Mouse (Mus musculus) heart, embryonic 14.5 days (tissue): ENCODE measurements around the gene Ccr10. TPM values are rescaled to one million over a fixed set of nuclear protein-coding genes. Genes with fewer than 3 reads are reported as not detected.

Experiments
- ATAC-seq: fragments of 200-750 bp; cut with Nextera tagmentation; 2 replicates; pipeline ENCODE4 v1.8.0; 2017; ENCODE audit warnings: low read depth, moderate TSS enrichment; ENCODE audit not compliant: insufficient number of reproducible peaks, insufficient read depth, low FRiP score
- H3K27ac ChIP-seq, 2 experiments: fragments of 200-500 bp in 1 of 2; fragments of 300-500 bp in 1 of 2; sonication (generic) in 1 of 2; replicated peaks in 1 of 2; 2 replicates each; pipeline ENCODE4 v1.5.1; 2012 to 2014; ENCODE audit warnings: low read depth in 2 of 2, low read length in 2 of 2, control low read depth in 1 of 2, mild to moderate bottlenecking in 1 of 2, mixed read lengths in 1 of 2; ENCODE audit not compliant: control insufficient read depth in 1 of 2, insufficient read depth in 1 of 2
- H3K27me3 ChIP-seq: fragments of 300-500 bp; sonication (generic); 2 replicates; pipeline ENCODE4 v1.6.1; 2014; ENCODE audit warnings: mild to moderate bottlenecking, low read length, control low read depth; ENCODE audit not compliant: control insufficient read depth, insufficient read depth
- H3K36me3 ChIP-seq: fragments of 300-500 bp; sonication (generic); 2 replicates; pipeline ENCODE4 v1.6.1; 2014; ENCODE audit warnings: mild to moderate bottlenecking, control low read depth, low read length, mixed read lengths; ENCODE audit not compliant: control insufficient read depth, insufficient read depth
- H3K4me1 ChIP-seq, 2 experiments: fragments of 200-500 bp in 1 of 2; fragments of 300-500 bp in 1 of 2; sonication (generic) in 1 of 2; 2 replicates each; pipeline ENCODE4 v1.6.1; 2012 to 2014; ENCODE audit warnings: low read length in 2 of 2, control low read depth in 1 of 2, mixed read lengths in 1 of 2; ENCODE audit not compliant: control insufficient read depth in 2 of 2, insufficient read depth in 2 of 2
- H3K4me2 ChIP-seq: fragments of 300-500 bp; sonication (generic); 2 replicates; pipeline ENCODE4 v1.6.1; 2014; ENCODE audit warnings: mild to moderate bottlenecking, low read length
- H3K4me3 ChIP-seq, 2 experiments: fragments of 200-500 bp in 1 of 2; fragments of 300-500 bp in 1 of 2; sonication (generic) in 1 of 2; 2 replicates each; pipeline ENCODE4 v1.5.1; 2012 to 2014; ENCODE audit warnings: low read length in 2 of 2, mild to moderate bottlenecking in 2 of 2, control low read depth in 1 of 2, low read depth in 1 of 2, moderate library complexity in 1 of 2; ENCODE audit not compliant: control insufficient read depth in 1 of 2, insufficient read depth in 1 of 2
- H3K9ac ChIP-seq: fragments of 300-500 bp; sonication (generic); 2 replicates; pipeline ENCODE4 v1.6.1; 2014; ENCODE audit warnings: mild to moderate bottlenecking, low read length
- H3K9me3 ChIP-seq: fragments of 300-500 bp; sonication (generic); 2 replicates; pipeline ENCODE4 v1.6.1; 2016; ENCODE audit warnings: low read length, control low read depth; ENCODE audit not compliant: control insufficient read depth
- WGBS: fragments of 180-500 bp; shearing (Covaris S2); extraction: QIAGEN DNeasy Blood & Tissue Kit; methylation state at CpG from one replicate; pipeline ENCODE4 v1.1.7; 2014; 5-methylcytosine and 5-hydroxymethylcytosine counted together
- polyA plus RNA-seq: library from polyadenylated mRNA; unstranded; fragments of >200 nt; fragmentation: Nextera tagmentation; extraction: Ambion mirVana; gene quantifications from 2 replicates; pipeline ENCODE4 v1.2.1, GENCODE M21; 2014

The Ccr10 gene
- polyA plus RNA-seq, 1 experiment from 2014 or later = not detected

GRCm38 (mm10) chr11:101200986-101201385 lies 25.7 kb upstream of the Ccr10 start:
- no peak overlapping the region for H3K4me2 ChIP-seq
- peaks cover 83% of the 10 kb centered on the region for H3K36me3 ChIP-seq
- no peak overlapping the region for H3K9ac ChIP-seq
- 23% methylated on average over 7 of the region's 7 CpGs for WGBS
- H3K9me3 ChIP-seq = no peaks in the 10 kb centered on the region
- H3K4me3 ChIP-seq = no peak overlapping the region
- no peak for ATAC-seq
- H3K27ac ChIP-seq = no peak overlapping the region
- no peaks in the 10 kb centered on the region for H3K27me3 ChIP-seq
- no peaks in the 10 kb centered on the region for H3K4me1 ChIP-seq

GRCm38 (mm10) chr11:101199555-101199954 lies 24.3 kb upstream of the Ccr10 start:
- H3K27me3 ChIP-seq = no peaks in the 10 kb centered on the region
- H3K4me3 ChIP-seq = no peak overlapping the region
- ATAC-seq = no peak
- peaks cover 0 to 5% of the 10 kb centered on the region in 2 experiments; a peak in 1 of 4 replicates for H3K4me1 ChIP-seq
- no peak overlapping the region for H3K9ac ChIP-seq
- peaks cover 79% of the 10 kb centered on the region for H3K36me3 ChIP-seq
- 86% methylated on average over 3 of the region's 3 CpGs for WGBS
- H3K27ac ChIP-seq = no peak overlapping the region
- no peaks in the 10 kb centered on the region for H3K9me3 ChIP-seq
- no peak overlapping the region for H3K4me2 ChIP-seq

- no peak overlapping the region for H3K27ac ChIP-seq
- WGBS = 84% methylated on average over 8 of the region's 8 CpGs
- no peaks in the 10 kb centered on the region for H3K27me3 ChIP-seq
- H3K9me3 ChIP-seq = no peaks in the 10 kb centered on the region
- H3K4me2 ChIP-seq = no peak overlapping the region
- peaks cover 15 to 27% of the 10 kb centered on the region in 2 experiments for H3K4me1 ChIP-seq
- ATAC-seq = no peak
- peaks cover 65% of the 10 kb centered on the region for H3K36me3 ChIP-seq
- no peak overlapping the region for H3K4me3 ChIP-seq
- no peak overlapping the region for H3K9ac ChIP-seq
These were observed 20.9 kb upstream of the Ccr10 start for GRCm38 (mm10) chr11:101196175-101196574.

- H3K36me3 ChIP-seq = peaks cover 62% of the 10 kb centered on the region
- H3K4me2 ChIP-seq = no peak overlapping the region
- no peak overlapping the region for H3K27ac ChIP-seq
- H3K9ac ChIP-seq = no peak overlapping the region
- WGBS = 85% methylated on average over 8 of the region's 8 CpGs
- no peaks in the 10 kb centered on the region for H3K27me3 ChIP-seq
- no peaks in the 10 kb centered on the region for H3K9me3 ChIP-seq
- no peak overlapping the region for H3K4me3 ChIP-seq
- H3K4me1 ChIP-seq = peaks cover 20 to 33% of the 10 kb centered on the region in 2 experiments
- ATAC-seq = no peak
These were observed 20.3 kb upstream of the Ccr10 start for GRCm38 (mm10) chr11:101195571-101195970.

GRCm38 (mm10) chr11:101195101-101195500 lies 19.9 kb upstream of the Ccr10 start:
- WGBS = 82% methylated on average over 1 of the region's 1 CpGs
- Histone ChIP-seq H3K9ac (no peak overlapping the region), H3K4me1 (peaks cover 24 to 38% of the 10 kb centered on the region in 2 experiments), H3K9me3 (no peaks in the 10 kb centered on the region), H3K36me3 (peaks cover 58% of the 10 kb centered on the region), H3K4me2 (no peak overlapping the region), H3K27ac (no peak overlapping the region), H3K27me3 (no peaks in the 10 kb centered on the region), H3K4me3 (no peak overlapping the region)
- no peak for ATAC-seq

- Histone ChIP-seq H3K27ac (0 out of 4 replicates have a peak overlapping the region, but pooled peaks have one; percentile 9 to 25), H3K4me2 (no peak overlapping the region), H3K36me3 (peaks cover 53% of the 10 kb centered on the region), H3K4me1 (peaks cover 27 to 43% of the 10 kb centered on the region in 2 experiments), H3K9ac (no peak overlapping the region), H3K27me3 (no peaks in the 10 kb centered on the region), H3K4me3 (no peak overlapping the region), H3K9me3 (no peaks in the 10 kb centered on the region)
- WGBS = 79% methylated on average over 6 of the region's 6 CpGs
- no peak for ATAC-seq
These were observed 19.4 kb upstream of the Ccr10 start for GRCm38 (mm10) chr11:101194643-101195042.

- Histone ChIP-seq H3K9ac (no peak overlapping the region), H3K9me3 (no peaks in the 10 kb centered on the region), H3K4me2 (peak overlapping the region; percentile 9; the same call in 1 of the 2 replicates), H3K27me3 (no peaks in the 10 kb centered on the region), H3K27ac (0 out of 4 replicates have a peak overlapping the region, but pooled peaks have one; percentile 9 to 25), H3K4me3 (no peak overlapping the region), H3K4me1 (peaks cover 29 to 46% of the 10 kb centered on the region in 2 experiments), H3K36me3 (peaks cover 48% of the 10 kb centered on the region)
- ATAC-seq = no peak
- WGBS = 9% methylated on average over 5 of the region's 5 CpGs
These were observed 18.9 kb upstream of the Ccr10 start for GRCm38 (mm10) chr11:101194137-101194536.

GRCm38 (mm10) chr11:101193076-101193475 lies 17.8 kb upstream of the Ccr10 start:
- peaks cover 30 to 48% of the 10 kb centered on the region in 2 experiments for H3K4me1 ChIP-seq
- no peak overlapping the region for H3K4me3 ChIP-seq
- H3K9ac ChIP-seq = no peak overlapping the region
- no peaks in the 10 kb centered on the region for H3K9me3 ChIP-seq
- WGBS = 87% methylated on average over 7 of the region's 7 CpGs
- no peaks in the 10 kb centered on the region for H3K27me3 ChIP-seq
- no peak overlapping the region for H3K4me2 ChIP-seq
- H3K36me3 ChIP-seq = peaks cover 38% of the 10 kb centered on the region
- no peak for ATAC-seq
- no peak overlapping the region for H3K27ac ChIP-seq
